Mouse (Mus musculus) MEL (cell line): ENCODE results near the gene Taar7e.

Experiments
- BHLHE40 ChIP-seq: IDR thresholded peaks from 2 replicates; pipeline ENCODE4 v1.6.1; 2012; ENCODE audit warnings: low read depth, mild to moderate bottlenecking, inconsistent platforms, low read length, improper control_type of control experiment, borderline replicate concordance
- CTCF ChIP-seq, 3 experiments: IDR thresholded peaks in 2 of 3; conservative IDR thresholded peaks in 1 of 3; 2 replicates each; pipeline ENCODE4 v1.5.1; 2011 to 2012; ENCODE audit warnings: low read length in 3 of 3, low read depth in 2 of 3, mild to moderate bottlenecking in 2 of 3, improper control_type of control experiment in 1 of 3, inconsistent platforms in 1 of 3, mixed read lengths in 1 of 3, moderate library complexity in 1 of 3; ENCODE audit not compliant: control insufficient read depth in 1 of 3, insufficient read depth in 1 of 3, poor library complexity in 1 of 3, severe bottlenecking in 1 of 3
- EP300 ChIP-seq, 2 experiments: IDR thresholded peaks; 2 replicates each; pipeline ENCODE4 v1.6.1; 2011; ENCODE audit warnings: improper control_type of control experiment in 2 of 2, low read length in 2 of 2, low read depth in 1 of 2, mild to moderate bottlenecking in 1 of 2
- JUND ChIP-seq: IDR thresholded peaks from 2 replicates; pipeline ENCODE4 v1.6.1; 2011; ENCODE audit warnings: low read depth, mild to moderate bottlenecking, improper control_type of control experiment, low read length
- MAFK ChIP-seq: IDR thresholded peaks from 2 replicates; pipeline ENCODE4 v1.6.1; 2011; ENCODE audit warnings: low read depth, mild to moderate bottlenecking, low read length, improper control_type of control experiment, borderline replicate concordance
- MXI1 ChIP-seq: IDR thresholded peaks from 2 replicates; pipeline ENCODE4 v1.6.1; 2011; ENCODE audit warnings: mild to moderate bottlenecking, low read depth, low read length, improper control_type of control experiment
- MYC ChIP-seq: IDR thresholded peaks from 2 replicates; pipeline ENCODE4 v1.6.1; 2011; ENCODE audit warnings: low read depth, mild to moderate bottlenecking, low read length, improper control_type of control experiment, moderate library complexity
- POLR2A ChIP-seq, 2 experiments: IDR thresholded peaks; 2 replicates each; pipeline ENCODE4 v1.6.1; 2011 to 2012; ENCODE audit warnings: low read length in 2 of 2, mild to moderate bottlenecking in 2 of 2, control low read depth in 1 of 2, improper control_type of control experiment in 1 of 2, low read depth in 1 of 2, moderate library complexity in 1 of 2; ENCODE audit not compliant: control insufficient read depth in 1 of 2, insufficient read depth in 1 of 2, poor library complexity in 1 of 2
- TBP ChIP-seq: IDR thresholded peaks from 2 replicates; pipeline ENCODE4 v1.8.0; 2011; ENCODE audit warnings: low read depth, low read length, improper control_type of control experiment
- USF1 ChIP-seq: IDR thresholded peaks from 2 replicates; pipeline ENCODE4 v1.6.1; 2014; ENCODE audit warnings: low read depth, mild to moderate bottlenecking, inconsistent platforms, low read length, improper control_type of control experiment, moderate library complexity
- ZKSCAN1 ChIP-seq: IDR thresholded peaks from 2 replicates; pipeline ENCODE4 v1.6.1; 2012; ENCODE audit warnings: low read depth, mild to moderate bottlenecking, inconsistent platforms, low read length, improper control_type of control experiment, moderate library complexity
- ZNF384 ChIP-seq: IDR thresholded peaks from 2 replicates; pipeline ENCODE4 v1.6.1; 2012; ENCODE audit warnings: low read depth, mild to moderate bottlenecking, inconsistent platforms, low read length, improper control_type of control experiment

- no peak for TF ChIP-seq EP300 (IDR thresholded peaks at IDR 0.05; ENCODE audit: low read depth in 1 of 2, low read length in 2 of 2)
- no peak for TF ChIP-seq MAFK
- TF ChIP-seq CTCF (IDR thresholded peaks at IDR 0.05 in 2 of 3, conservative IDR thresholded peaks at IDR 0.05 in 1 of 3; ENCODE audit: control insufficient read depth in 1 of 3, insufficient read depth in 1 of 3, low read depth in 2 of 3, low read length in 3 of 3, poor library complexity in 1 of 3, severe bottlenecking in 1 of 3) = no peak
- TF ChIP-seq MXI1 = no peak
- no peak for TF ChIP-seq BHLHE40
- no peak for TF ChIP-seq POLR2A (IDR thresholded peaks at IDR 0.05; ENCODE audit: control insufficient read depth in 1 of 2, insufficient read depth in 1 of 2, low read depth in 1 of 2, low read length in 2 of 2, poor library complexity in 1 of 2)
- no peak for TF ChIP-seq MYC
- TF ChIP-seq ZKSCAN1 = no peak
- no peak for TF ChIP-seq JUND
- TF ChIP-seq ZNF384 = no peak
- no peak for TF ChIP-seq TBP
- TF ChIP-seq USF1 = no peak
These were observed 21.6 kb downstream of the Taar7e start for GRCm38 (mm10) chr10:24058986-24059385.
